Mouse (Mus musculus) ES-Bruce4 (cell line): ENCODE data around the gene Lcn8. TPM values are rescaled to one million over a fixed set of nuclear protein-coding genes. Genes with fewer than 3 reads are reported as not detected.

Experiments
- H3K27ac ChIP-seq: 2 replicates; pipeline ENCODE4 v1.5.1; 2012; ENCODE audit warnings: low read length, inconsistent platforms; ENCODE audit not compliant: insufficient read depth
- H3K27me3 ChIP-seq: 2 replicates; pipeline ENCODE4 v1.6.1; 2012; ENCODE audit warnings: mild to moderate bottlenecking, low read length, inconsistent platforms; ENCODE audit not compliant: control insufficient read depth, poor library complexity, insufficient read depth, severe bottlenecking
- H3K36me3 ChIP-seq: 2 replicates; pipeline ENCODE4 v1.6.1; 2012; ENCODE audit warnings: inconsistent platforms, mild to moderate bottlenecking, low read length, moderate library complexity; ENCODE audit not compliant: control insufficient read depth, poor library complexity, insufficient read depth, severe bottlenecking
- H3K4me1 ChIP-seq: one replicate; pipeline ENCODE4 v1.8.1; 2011; ENCODE audit warnings: low read length; ENCODE audit not compliant: control insufficient read depth, insufficient read depth
- H3K4me3 ChIP-seq: 2 replicates; pipeline ENCODE4 v1.5.1; 2011; ENCODE audit warnings: low read depth, mild to moderate bottlenecking, low read length
- H3K9ac ChIP-seq: 2 replicates; pipeline ENCODE4 v1.6.1; 2012; ENCODE audit warnings: low read depth, mild to moderate bottlenecking, inconsistent platforms; ENCODE audit not compliant: poor library complexity, severe bottlenecking
- H3K9me3 ChIP-seq: replicated peaks from 2 replicates; pipeline ENCODE4 v1.6.1; 2012; ENCODE audit warnings: mild to moderate bottlenecking, low read length, inconsistent platforms; ENCODE audit not compliant: control insufficient read depth, poor library complexity, insufficient read depth, severe bottlenecking
- CTCF ChIP-seq: IDR thresholded peaks from one replicate; pipeline ENCODE4 v1.8.1; 2011; ENCODE audit warnings: low read depth, low read length
- EP300 ChIP-seq: IDR thresholded peaks from 2 replicates; pipeline ENCODE4 v1.6.1; 2011; ENCODE audit warnings: low read depth, low read length; ENCODE audit not compliant: insufficient read depth
- POLR2A ChIP-seq: IDR thresholded peaks from one replicate; pipeline ENCODE4 v1.8.1; 2011; ENCODE audit warnings: low read length; ENCODE audit not compliant: insufficient read depth
- polyA plus RNA-seq: library from polyadenylated mRNA; stranded (reverse); fragments of >200 nt; gene quantifications from 2 replicates; pipeline ENCODE4 v1.2.4, GENCODE M21; 2011; ENCODE audit warnings: low read depth; ENCODE audit not compliant: missing spikeins, insufficient read depth, insufficient read length

Gene Lcn8
- polyA plus RNA-seq, 1 experiment = not detected

DNA sequence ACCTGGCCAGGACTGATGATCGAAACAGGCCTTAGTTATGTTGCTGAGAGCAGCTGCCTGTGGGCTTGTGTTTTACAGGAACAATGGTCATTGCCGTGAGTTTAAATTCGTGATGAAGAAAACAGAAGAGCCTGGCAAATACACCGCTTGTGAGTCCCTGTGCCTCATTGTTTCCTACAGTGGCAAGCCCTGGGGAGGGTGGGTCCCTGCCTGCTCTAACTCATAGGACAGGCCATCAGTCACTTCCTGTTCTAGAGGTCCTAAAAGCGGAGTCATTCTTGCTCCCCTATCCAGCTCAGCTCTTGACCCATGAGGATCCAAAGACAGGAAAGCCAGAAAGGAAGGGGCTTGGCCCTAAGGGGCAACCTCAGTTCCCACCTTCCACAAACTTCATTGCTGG, 48.1 kb downstream of the Lcn8 start:
- Histone ChIP-seq H3K9me3 (no peaks in the 10 kb centered on the region), H3K36me3 (no peaks in the 10 kb centered on the region), H3K4me3 (no peak overlapping the region), H3K4me1 (no peaks in the 10 kb centered on the region), H3K27ac (no peak overlapping the region), H3K9ac (no peak overlapping the region), H3K27me3 (no peaks in the 10 kb centered on the region)
- TF ChIP-seq POLR2A = no peak
- TF ChIP-seq CTCF = no peak
- TF ChIP-seq EP300 = no peak

DNA sequence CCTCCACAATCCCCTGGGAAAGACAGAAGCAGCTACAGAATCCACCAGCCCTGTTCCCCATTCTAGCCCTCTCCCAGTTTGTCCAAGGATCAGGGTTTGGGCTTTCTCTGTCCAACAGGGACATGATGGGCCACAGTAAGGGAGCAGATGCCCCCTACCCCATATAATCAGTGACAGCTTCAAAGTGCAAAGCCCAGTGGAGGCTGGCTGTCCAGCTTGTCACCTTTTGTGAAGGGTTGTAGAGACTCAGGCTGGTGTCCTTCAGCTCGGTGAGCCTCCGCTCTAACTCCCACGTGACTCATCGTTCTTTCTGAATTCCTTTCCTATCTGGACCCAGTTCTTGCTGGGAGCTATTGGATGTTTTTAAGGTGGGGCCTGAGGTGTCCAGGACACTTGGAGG, 50.8 kb downstream of the Lcn8 start:
- no peak overlapping the region for H3K27ac ChIP-seq
- H3K4me3 ChIP-seq = no peak overlapping the region
- H3K9ac ChIP-seq = no peak overlapping the region
- H3K4me1 ChIP-seq = no peaks in the 10 kb centered on the region
- no peaks in the 10 kb centered on the region for H3K9me3 ChIP-seq
- TF ChIP-seq CTCF = no peak
- no peak for TF ChIP-seq POLR2A
- no peak for TF ChIP-seq EP300
- no peaks in the 10 kb centered on the region for H3K27me3 ChIP-seq
- no peaks in the 10 kb centered on the region for H3K36me3 ChIP-seq

Other genes starting within 250 kb of the Lcn8 start
- gene Fut7, start 229.9 kb upstream of the Lcn8 start, polyA plus RNA-seq = not detected in 2 replicates
- 14.0 and 14.2 TPM in 2 replicates for gene Abca2, start 224.4 kb upstream of the Lcn8 start, polyA plus RNA-seq
- not detected in 2 replicates for gene Clic3, start 196.3 kb upstream of the Lcn8 start, polyA plus RNA-seq
- 3.7 and 5.7 TPM in 2 replicates for gene Paxx, start 192.0 kb upstream of the Lcn8 start, polyA plus RNA-seq
- 0.57 TPM in 1 of 2 replicates, not detected in the other for gene Ptgds, start 183.1 kb upstream of the Lcn8 start, polyA plus RNA-seq
- gene Lcn12, start 159.2 kb upstream of the Lcn8 start, polyA plus RNA-seq = not detected in 2 replicates
- gene Fbxw5, start 152.4 kb upstream of the Lcn8 start, polyA plus RNA-seq = 16.4 and 18.4 TPM in 2 replicates
- 3.5 and 4.9 TPM in 2 replicates for gene C8g, start 151.4 kb upstream of the Lcn8 start, polyA plus RNA-seq
- 9.4 and 9.8 TPM in 2 replicates for gene Traf2, start 106.2 kb upstream of the Lcn8 start, polyA plus RNA-seq
- gene Edf1, start 95.3 kb upstream of the Lcn8 start, polyA plus RNA-seq = 107 and 122 TPM in 2 replicates
- gene Mamdc4, start 78.3 kb upstream of the Lcn8 start, polyA plus RNA-seq = 0.65 and 3.7 TPM in 2 replicates
- 37.0 and 47.9 TPM in 2 replicates for gene Phpt1, start 77.9 kb upstream of the Lcn8 start, polyA plus RNA-seq
- gene Ajm1, start 71.4 kb upstream of the Lcn8 start, polyA plus RNA-seq = 0.55 and 0.70 TPM in 2 replicates
- gene Rabl6, start 44.6 kb upstream of the Lcn8 start, polyA plus RNA-seq = 72.5 and 80.2 TPM in 2 replicates
- gene Ccdc183, start 35.4 kb upstream of the Lcn8 start, polyA plus RNA-seq = not detected in 2 replicates
- 12.3 and 13.4 TPM in 2 replicates for gene Tmem141, start 31.1 kb upstream of the Lcn8 start, polyA plus RNA-seq
- not detected in 2 replicates for gene Fcna, start 25.1 kb upstream of the Lcn8 start, polyA plus RNA-seq
- not detected in 2 replicates for gene Lcn5, start 4.8 kb downstream of the Lcn8 start, polyA plus RNA-seq
- not detected in 2 replicates for gene Lcn6, start 23.7 kb downstream of the Lcn8 start, polyA plus RNA-seq
- gene Lcn10, start 29.6 kb downstream of the Lcn8 start, polyA plus RNA-seq = not detected in 2 replicates
- not detected in 2 replicates for gene Obp2a, start 46.9 kb downstream of the Lcn8 start, polyA plus RNA-seq
- 10.5 and 17.0 TPM in 2 replicates for gene Bmyc, start 53.6 kb downstream of the Lcn8 start, polyA plus RNA-seq
- gene Obp2b, start 83.9 kb downstream of the Lcn8 start, polyA plus RNA-seq = not detected in 2 replicates
- gene Lcn3, start 112.4 kb downstream of the Lcn8 start, polyA plus RNA-seq = not detected in 2 replicates
- not detected in 2 replicates for gene Lcn11, start 123.9 kb downstream of the Lcn8 start, polyA plus RNA-seq
- gene Gm13539, start 129.1 kb downstream of the Lcn8 start, polyA plus RNA-seq = not detected in 2 replicates
- gene Glt6d1, start 162.7 kb downstream of the Lcn8 start, polyA plus RNA-seq = not detected in 2 replicates
- gene Lcn9, start 170.0 kb downstream of the Lcn8 start, polyA plus RNA-seq = not detected in 2 replicates
- not detected in 2 replicates for gene Sohlh1, start 194.1 kb downstream of the Lcn8 start, polyA plus RNA-seq
- 0.54 and 1.0 TPM in 2 replicates for gene Kcnt1, start 210.6 kb downstream of the Lcn8 start, polyA plus RNA-seq